Mouse (Mus musculus) MEL (cell line): ENCODE measurements around the gene Fam168b. TPM values are rescaled to one million over a fixed set of nuclear protein-coding genes. Genes with fewer than 3 reads are reported as not detected.

Experiments
- DNase-seq: peaks from one replicate; pipeline ENCODE4 v3.0.0; 2011; ENCODE audit warnings: low read depth, low spot score
- H3K27ac ChIP-seq: 2 replicates; pipeline ENCODE4 v1.5.1; 2012; ENCODE audit warnings: low read depth, mild to moderate bottlenecking, control low read depth, low read length, moderate library complexity; ENCODE audit not compliant: control insufficient read depth
- H3K27me3 ChIP-seq, 2 experiments: fragments of 150-350 bp in 1 of 2; sonication (generic) in 1 of 2; 2 replicates each; pipeline ENCODE4 v1.6.1; 2012; ENCODE audit warnings: low read length in 2 of 2, mild to moderate bottlenecking in 2 of 2, improper control_type of control experiment in 1 of 2, moderate library complexity in 1 of 2; ENCODE audit not compliant: insufficient read depth in 2 of 2, control insufficient read depth in 1 of 2
- H3K36me3 ChIP-seq, 2 experiments: 2 replicates each; pipeline ENCODE4 v1.6.1; 2012 to 2014; ENCODE audit warnings: low read length in 2 of 2, improper control_type of control experiment in 1 of 2, inconsistent platforms in 1 of 2, mild to moderate bottlenecking in 1 of 2; ENCODE audit not compliant: insufficient read depth in 2 of 2, control insufficient read depth in 1 of 2
- H3K4me1 ChIP-seq, 2 experiments: fragments of 150-350 bp in 1 of 2; sonication (generic) in 1 of 2; 2 replicates each; pipeline ENCODE4 v1.6.1; 2012; ENCODE audit warnings: low read length in 2 of 2, improper control_type of control experiment in 1 of 2, mild to moderate bottlenecking in 1 of 2; ENCODE audit not compliant: insufficient read depth in 2 of 2, control insufficient read depth in 1 of 2
- H3K4me3 ChIP-seq, 2 experiments: fragments of 150-350 bp in 1 of 2; sonication (generic) in 1 of 2; 2 replicates each; pipeline ENCODE4 v1.5.1; 2012; ENCODE audit warnings: low read depth in 2 of 2, low read length in 2 of 2, mild to moderate bottlenecking in 2 of 2, moderate library complexity in 2 of 2, control low read depth in 1 of 2, improper control_type of control experiment in 1 of 2; ENCODE audit not compliant: control insufficient read depth in 1 of 2, insufficient read depth in 1 of 2
- H3K79me2 ChIP-seq: 2 replicates; pipeline ENCODE4 v1.6.1; 2012; ENCODE audit warnings: mild to moderate bottlenecking, low read length, moderate library complexity; ENCODE audit not compliant: control insufficient read depth, poor library complexity, insufficient read depth
- H3K9ac ChIP-seq: 2 replicates; pipeline ENCODE4 v1.6.1; 2012; ENCODE audit warnings: low read depth, mild to moderate bottlenecking, control low read depth, low read length, moderate library complexity; ENCODE audit not compliant: control insufficient read depth, poor library complexity, severe bottlenecking
- H3K9me3 ChIP-seq: fragments of 150-350 bp; sonication (generic); replicated peaks from 2 replicates; pipeline ENCODE4 v1.6.1; 2012; ENCODE audit warnings: mild to moderate bottlenecking, low read length, improper control_type of control experiment, moderate library complexity; ENCODE audit not compliant: insufficient read depth
- CHD1 ChIP-seq: IDR thresholded peaks from 2 replicates; pipeline ENCODE4 v1.6.1; 2012; ENCODE audit warnings: low read depth, mild to moderate bottlenecking, inconsistent platforms, low read length, improper control_type of control experiment
- CHD2 ChIP-seq: IDR thresholded peaks from 2 replicates; pipeline ENCODE4 v1.6.1; 2011; ENCODE audit warnings: low read length, improper control_type of control experiment
- E2F4 ChIP-seq: IDR thresholded peaks from 2 replicates; pipeline ENCODE4 v1.6.1; 2011; ENCODE audit warnings: low read depth, low read length, improper control_type of control experiment, borderline replicate concordance
- ELF1 ChIP-seq: IDR thresholded peaks from 2 replicates; pipeline ENCODE4 v1.6.1; 2014; ENCODE audit warnings: low read depth, mild to moderate bottlenecking, inconsistent platforms, low read length, improper control_type of control experiment, moderate library complexity
- EP300 ChIP-seq, 2 experiments: IDR thresholded peaks; 2 replicates each; pipeline ENCODE4 v1.6.1; 2011; ENCODE audit warnings: improper control_type of control experiment in 2 of 2, low read length in 2 of 2, low read depth in 1 of 2, mild to moderate bottlenecking in 1 of 2
- GABPA ChIP-seq: IDR thresholded peaks from 2 replicates; pipeline ENCODE4 v1.6.1; 2012; ENCODE audit warnings: low read depth, mild to moderate bottlenecking, inconsistent platforms, low read length, improper control_type of control experiment, moderate library complexity
- GATA1 ChIP-seq: IDR thresholded peaks from 2 replicates; pipeline ENCODE4 v1.6.1; 2011; ENCODE audit warnings: low read depth, low read length, improper control_type of control experiment
- HCFC1 ChIP-seq: IDR thresholded peaks from 2 replicates; pipeline ENCODE4 v1.6.1; 2012; ENCODE audit warnings: low read depth, mild to moderate bottlenecking, inconsistent platforms, low read length, improper control_type of control experiment, moderate library complexity
- MAFK ChIP-seq: IDR thresholded peaks from 2 replicates; pipeline ENCODE4 v1.6.1; 2011; ENCODE audit warnings: low read depth, mild to moderate bottlenecking, low read length, improper control_type of control experiment, borderline replicate concordance
- MYC ChIP-seq: IDR thresholded peaks from 2 replicates; pipeline ENCODE4 v1.6.1; 2011; ENCODE audit warnings: low read depth, mild to moderate bottlenecking, low read length, improper control_type of control experiment, moderate library complexity
- NELFE ChIP-seq: IDR thresholded peaks from 2 replicates; pipeline ENCODE4 v1.6.1; 2011; ENCODE audit warnings: low read depth, low read length, improper control_type of control experiment
- POLR2A ChIP-seq, 2 experiments: IDR thresholded peaks; 2 replicates each; pipeline ENCODE4 v1.6.1; 2011 to 2012; ENCODE audit warnings: low read length in 2 of 2, mild to moderate bottlenecking in 2 of 2, control low read depth in 1 of 2, improper control_type of control experiment in 1 of 2, low read depth in 1 of 2, moderate library complexity in 1 of 2; ENCODE audit not compliant: control insufficient read depth in 1 of 2, insufficient read depth in 1 of 2, poor library complexity in 1 of 2
- SIN3A ChIP-seq: IDR thresholded peaks from 2 replicates; pipeline ENCODE4 v1.6.1; 2012; ENCODE audit warnings: low read length, improper control_type of control experiment, inconsistent platforms
- TAL1 ChIP-seq: IDR thresholded peaks from 2 replicates; pipeline ENCODE4 v1.6.1; 2012; ENCODE audit warnings: mild to moderate bottlenecking, inconsistent platforms, low read length, moderate library complexity, mixed read lengths
- TBP ChIP-seq: IDR thresholded peaks from 2 replicates; pipeline ENCODE4 v1.8.0; 2011; ENCODE audit warnings: low read depth, low read length, improper control_type of control experiment
- TCF12 ChIP-seq: IDR thresholded peaks from 2 replicates; pipeline ENCODE4 v1.6.1; 2014; ENCODE audit warnings: low read depth, mild to moderate bottlenecking, inconsistent platforms, low read length, improper control_type of control experiment, moderate library complexity
- USF2 ChIP-seq, 2 experiments: IDR thresholded peaks; 2 replicates each; pipeline ENCODE4 v1.6.1; 2011 to 2012; ENCODE audit warnings: improper control_type of control experiment in 2 of 2, low read length in 2 of 2, borderline replicate concordance in 1 of 2, inconsistent platforms in 1 of 2, low read depth in 1 of 2, mild to moderate bottlenecking in 1 of 2; ENCODE audit not compliant: insufficient read depth in 1 of 2
- ZC3H11A ChIP-seq: IDR thresholded peaks from 2 replicates; pipeline ENCODE4 v1.6.1; 2012; ENCODE audit warnings: low read depth, mild to moderate bottlenecking, inconsistent platforms, low read length, improper control_type of control experiment
- ZKSCAN1 ChIP-seq: IDR thresholded peaks from 2 replicates; pipeline ENCODE4 v1.6.1; 2012; ENCODE audit warnings: low read depth, mild to moderate bottlenecking, inconsistent platforms, low read length, improper control_type of control experiment, moderate library complexity
- ZMIZ1 ChIP-seq: IDR thresholded peaks from 2 replicates; pipeline ENCODE4 v1.6.1; 2012; ENCODE audit warnings: low read depth, mild to moderate bottlenecking, inconsistent platforms, low read length, improper control_type of control experiment, moderate library complexity
- polyA plus RNA-seq, 2 experiments: library from polyadenylated mRNA; stranded (reverse) in 1 of 2; unstranded in 1 of 2; fragments of >175 nt in 1 of 2; fragments of >200 nt in 1 of 2; gene quantifications; 2 replicates each; pipeline versions ENCODE4 v1.2.1 to v1.2.4; 2012; ENCODE audit warnings: low replicate concordance in 2 of 2, low read depth in 1 of 2; ENCODE audit not compliant: insufficient read length in 2 of 2, insufficient read depth in 1 of 2, missing spikeins in 1 of 2
- total RNA-seq: library from RNA; depleted of rRNA; stranded (reverse); fragments of 300-350 nt; gene quantifications from 2 replicates; pipeline ENCODE4 v1.2.3, GENCODE M21; 2012

The Fam168b gene
- total and polyA plus RNA-seq, 3 experiments: 78.9 to 136 (median 97.4) TPM

- Histone ChIP-seq H3K9me3 (no peaks in the 10 kb centered on the region), H3K27me3 (no peaks in the 10 kb centered on the region), H3K9ac (no peak overlapping the region), H3K4me3 (no peak overlapping the region), H3K36me3 (no peaks in the 10 kb centered on the region), H3K79me2 (no peaks in the 10 kb centered on the region), H3K4me1 (no peaks in the 10 kb centered on the region), H3K27ac (no peak overlapping the region)
- TF ChIP-seq EP300 (IDR thresholded peaks at IDR 0.05; ENCODE audit: low read depth in 1 of 2, low read length in 2 of 2): no peak
- TF ChIP-seq GATA1: no peak
- no peak for TF ChIP-seq MAFK
- TF ChIP-seq USF2 (IDR thresholded peaks at IDR 0.05; ENCODE audit: borderline replicate concordance in 1 of 2, insufficient read depth in 1 of 2, low read depth in 1 of 2, low read length in 2 of 2): no peak
- no peak for TF ChIP-seq CHD2
- no peak for TF ChIP-seq MYC
- no peak for TF ChIP-seq HCFC1
- TF ChIP-seq TAL1: no peak
- no peak for TF ChIP-seq CHD1
- no peak for TF ChIP-seq GABPA
- TF ChIP-seq ZMIZ1: no peak
- no peak for TF ChIP-seq TCF12
- TF ChIP-seq ZC3H11A: no peak
- TF ChIP-seq SIN3A: no peak
- TF ChIP-seq TBP: no peak
- no peak for DNase-seq
These were observed 49.3 kb downstream of the Fam168b start for GRCm38 (mm10) chr1:34793304-34794300.

- Histone ChIP-seq H3K4me3 (no peak overlapping the region), H3K79me2 (no peaks in the 10 kb centered on the region), H3K27ac (no peak overlapping the region), H3K36me3 (no peaks in the 10 kb centered on the region), H3K27me3 (no peaks in the 10 kb centered on the region; a peak in 1 of 4 replicates), H3K9ac (no peak overlapping the region), H3K9me3 (no peaks in the 10 kb centered on the region), H3K4me1 (no peaks in the 10 kb centered on the region)
- DNase-seq: no peak
- TF ChIP-seq CHD2 (no peak), ZKSCAN1 (no peak), E2F4 (no peak), TBP (no peak), ELF1 (no peak), POLR2A (IDR thresholded peaks at IDR 0.05; ENCODE audit: control insufficient read depth in 1 of 2, insufficient read depth in 1 of 2, low read depth in 1 of 2, low read length in 2 of 2, poor library complexity in 1 of 2) (no peak), NELFE (no peak)
These were observed 59.2 kb downstream of the Fam168b start for GRCm38 (mm10) chr1:34783538-34784161.
